Mouse (Mus musculus) liver, embryonic 15.5 days (tissue): ENCODE data around the gene Fam171a1. TPM values are rescaled to one million over a fixed set of nuclear protein-coding genes. Genes with fewer than 3 reads are reported as not detected.

Source experiments
- ATAC-seq: fragments of 200-750 bp; cut with Nextera tagmentation; 2 replicates; pipeline ENCODE4 v1.8.0; 2017; ENCODE audit warnings: moderate number of reproducible peaks, mild to moderate bottlenecking, moderate library complexity; ENCODE audit not compliant: insufficient read depth
- H3K27ac ChIP-seq: fragments of 300-500 bp; sonication (generic); replicated peaks from 2 replicates; pipeline ENCODE4 v1.5.1; 2015; ENCODE audit warnings: mild to moderate bottlenecking, inconsistent platforms
- H3K27me3 ChIP-seq: fragments of 300-500 bp; sonication (generic); 2 replicates; pipeline ENCODE4 v1.6.1; 2015; ENCODE audit warnings: mild to moderate bottlenecking, inconsistent platforms
- H3K36me3 ChIP-seq: fragments of 300-500 bp; sonication (generic); replicated peaks from 2 replicates; pipeline ENCODE4 v1.6.1; 2015; ENCODE audit warnings: moderate library complexity, mild to moderate bottlenecking, inconsistent platforms
- H3K4me1 ChIP-seq: fragments of 300-500 bp; sonication (generic); replicated peaks from 2 replicates; pipeline ENCODE4 v1.6.1; 2015; ENCODE audit warnings: inconsistent platforms
- H3K4me2 ChIP-seq: fragments of 300-500 bp; sonication (generic); 2 replicates; pipeline ENCODE4 v1.6.1; 2015; ENCODE audit warnings: moderate library complexity, mild to moderate bottlenecking, inconsistent platforms
- H3K4me3 ChIP-seq: fragments of 300-500 bp; sonication (generic); replicated peaks from 2 replicates; pipeline ENCODE4 v1.5.1; 2015; ENCODE audit warnings: mild to moderate bottlenecking, inconsistent platforms
- H3K9ac ChIP-seq: fragments of 300-500 bp; sonication (generic); 2 replicates; pipeline ENCODE4 v1.6.1; 2015; ENCODE audit warnings: moderate library complexity, mild to moderate bottlenecking, inconsistent platforms
- H3K9me3 ChIP-seq: fragments of 300-500 bp; sonication (generic); replicated peaks from 2 replicates; pipeline ENCODE4 v1.6.1; 2016; ENCODE audit warnings: inconsistent platforms
- WGBS: fragments of 180-500 bp; shearing (Covaris S2); methylation state at CpG from one replicate; pipeline ENCODE4 v1.1.7; 2015; ENCODE audit warnings: mixed read lengths; ENCODE audit not compliant: insufficient replicate concordance; 5-methylcytosine and 5-hydroxymethylcytosine counted together
- polyA plus RNA-seq: library from polyadenylated mRNA; unstranded; fragments of >200 nt; fragmentation: Nextera tagmentation; extraction: Ambion mirVana; gene quantifications from 2 replicates; pipeline ENCODE4 v1.2.1, GENCODE M21; 2015

Fam171a1 gene
- polyA plus RNA-seq, 1 experiment from 2014 or later = 2.8 TPM

- Histone ChIP-seq H3K4me2 (peak overlapping the region; percentile 73), H3K36me3 (no peaks in the 10 kb centered on the region), H3K27me3 (peaks cover 29% of the 10 kb centered on the region), H3K9me3 (no peaks in the 10 kb centered on the region), H3K27ac (no peak overlapping the region), H3K4me1 (no peaks in the 10 kb centered on the region), H3K4me3 (peak overlapping the region; percentile 62), H3K9ac (peak overlapping the region; percentile 45; the same call in 1 of the 2 replicates)
- peak; percentile 74 for ATAC-seq
- WGBS = under 1% methylated on average over 67 of the region's 93 CpGs
These were observed 4.3 kb downstream of the Fam171a1 start for GRCm38 (mm10) chr2:3118203-3118941.

GRCm38 (mm10) chr2:3118969-3119368 is 4.9 kb downstream of the Fam171a1 start:
- no peak for ATAC-seq
- Histone ChIP-seq H3K4me3 (peak overlapping the region; percentile 62), H3K36me3 (no peaks in the 10 kb centered on the region), H3K9me3 (no peaks in the 10 kb centered on the region), H3K27ac (no peak overlapping the region), H3K4me2 (peak overlapping the region; percentile 73), H3K27me3 (peaks cover 29% of the 10 kb centered on the region), H3K9ac (peak overlapping the region; percentile 45; the same call in 1 of the 2 replicates), H3K4me1 (no peaks in the 10 kb centered on the region)
- WGBS = 1% methylated on average over 16 of the region's 16 CpGs

GRCm38 (mm10) chr2:3119371-3119935 is 5.4 kb downstream of the Fam171a1 start:
- no peaks in the 10 kb centered on the region for H3K4me1 ChIP-seq
- no peaks in the 10 kb centered on the region for H3K36me3 ChIP-seq
- peak overlapping the region; percentile 73 for H3K4me2 ChIP-seq
- WGBS = 26% methylated on average over 4 of the region's 4 CpGs
- no peaks in the 10 kb centered on the region for H3K9me3 ChIP-seq
- ATAC-seq = no peak
- H3K27me3 ChIP-seq = peaks cover 29% of the 10 kb centered on the region
- H3K27ac ChIP-seq = no peak overlapping the region
- 0 out of 2 replicates have a peak overlapping the region, but pooled peaks have one; percentile 62 for H3K4me3 ChIP-seq
- H3K9ac ChIP-seq = no peak overlapping the region

- 60% methylated on average over 4 of the region's 4 CpGs for WGBS
- H3K9me3 ChIP-seq = no peaks in the 10 kb centered on the region
- H3K4me3 ChIP-seq = no peak overlapping the region
- no peaks in the 10 kb centered on the region for H3K36me3 ChIP-seq
- ATAC-seq = no peak
- H3K4me2 ChIP-seq = no peak overlapping the region
- no peak overlapping the region for H3K9ac ChIP-seq
- H3K27ac ChIP-seq = no peak overlapping the region
- H3K4me1 ChIP-seq = no peaks in the 10 kb centered on the region
- H3K27me3 ChIP-seq = peaks cover 24% of the 10 kb centered on the region
These were observed 8.5 kb downstream of the Fam171a1 start for GRCm38 (mm10) chr2:3122571-3122970.

GRCm38 (mm10) chr2:3127256-3127883 is 13.3 kb downstream of the Fam171a1 start:
- H3K27ac ChIP-seq = no peak overlapping the region
- no peak overlapping the region for H3K9ac ChIP-seq
- H3K27me3 ChIP-seq = no peaks in the 10 kb centered on the region
- ATAC-seq = no peak
- no peak overlapping the region for H3K4me2 ChIP-seq
- WGBS = 53% methylated on average over 4 of the region's 4 CpGs
- H3K36me3 ChIP-seq = no peaks in the 10 kb centered on the region
- H3K4me1 ChIP-seq = no peaks in the 10 kb centered on the region
- no peak overlapping the region for H3K4me3 ChIP-seq
- H3K9me3 ChIP-seq = no peaks in the 10 kb centered on the region

- Histone ChIP-seq H3K27ac (no peak overlapping the region), H3K9me3 (no peaks in the 10 kb centered on the region), H3K27me3 (no peaks in the 10 kb centered on the region), H3K4me1 (no peaks in the 10 kb centered on the region), H3K4me3 (no peak overlapping the region), H3K9ac (no peak overlapping the region), H3K36me3 (no peaks in the 10 kb centered on the region), H3K4me2 (no peak overlapping the region)
- 69% methylated on average over 4 of the region's 4 CpGs for WGBS
- ATAC-seq = no peak
These were observed 14.4 kb downstream of the Fam171a1 start for GRCm38 (mm10) chr2:3128344-3128871.

- H3K4me2 ChIP-seq = no peak overlapping the region
- H3K4me3 ChIP-seq = no peak overlapping the region
- H3K9ac ChIP-seq = no peak overlapping the region
- 64% methylated on average over 2 of the region's 2 CpGs for WGBS
- no peak for ATAC-seq
- no peaks in the 10 kb centered on the region for H3K36me3 ChIP-seq
- H3K9me3 ChIP-seq = no peaks in the 10 kb centered on the region
- no peak overlapping the region for H3K27ac ChIP-seq
- no peaks in the 10 kb centered on the region for H3K4me1 ChIP-seq
- no peaks in the 10 kb centered on the region for H3K27me3 ChIP-seq
These were observed 14.9 kb downstream of the Fam171a1 start for GRCm38 (mm10) chr2:3128910-3129309.

GRCm38 (mm10) chr2:3132473-3132872 is 18.4 kb downstream of the Fam171a1 start:
- H3K27ac ChIP-seq = no peak overlapping the region

GRCm38 (mm10) chr2:3134580-3135296 is 20.7 kb downstream of the Fam171a1 start:
- H3K27me3 ChIP-seq = no peaks in the 10 kb centered on the region
- no peak overlapping the region for H3K27ac ChIP-seq
- H3K36me3 ChIP-seq = no peaks in the 10 kb centered on the region
- no peak for ATAC-seq
- no peak overlapping the region for H3K4me2 ChIP-seq
- 56% methylated on average over 12 of the region's 12 CpGs for WGBS
- no peaks in the 10 kb centered on the region for H3K4me1 ChIP-seq
- H3K9ac ChIP-seq = no peak overlapping the region
- no peak overlapping the region for H3K4me3 ChIP-seq
- no peaks in the 10 kb centered on the region for H3K9me3 ChIP-seq

More at GRCm38 (mm10) chr2:3132473-3132872, 18.4 kb downstream of the Fam171a1 start:
- H3K9me3 ChIP-seq = no peaks in the 10 kb centered on the region
- ATAC-seq = no peak
- no peaks in the 10 kb centered on the region for H3K36me3 ChIP-seq
- no peaks in the 10 kb centered on the region for H3K4me1 ChIP-seq
- no peaks in the 10 kb centered on the region for H3K27me3 ChIP-seq
- 68% methylated on average over 9 of the region's 9 CpGs for WGBS
- H3K4me2 ChIP-seq = no peak overlapping the region
- no peak overlapping the region for H3K9ac ChIP-seq
- no peak overlapping the region for H3K4me3 ChIP-seq

GRCm38 (mm10) chr2:3135297-3135684 is 21.3 kb downstream of the Fam171a1 start:
- Histone ChIP-seq H3K9me3 (no peaks in the 10 kb centered on the region), H3K4me2 (no peak overlapping the region), H3K27ac (no peak overlapping the region), H3K27me3 (no peaks in the 10 kb centered on the region), H3K36me3 (no peaks in the 10 kb centered on the region), H3K4me1 (no peaks in the 10 kb centered on the region), H3K9ac (no peak overlapping the region), H3K4me3 (no peak overlapping the region)
- WGBS = 48% methylated on average over 2 of the region's 2 CpGs
- no peak for ATAC-seq

GRCm38 (mm10) chr2:3138308-3138707 is 24.3 kb downstream of the Fam171a1 start:
- ATAC-seq = no peak
- Histone ChIP-seq H3K27me3 (no peaks in the 10 kb centered on the region), H3K36me3 (no peaks in the 10 kb centered on the region), H3K9ac (no peak overlapping the region), H3K27ac (no peak overlapping the region), H3K4me3 (no peak overlapping the region), H3K4me2 (no peak overlapping the region), H3K4me1 (no peaks in the 10 kb centered on the region), H3K9me3 (no peaks in the 10 kb centered on the region)
- WGBS = 56% methylated on average over 2 of the region's 2 CpGs
